ENCODE assay signal across 8 mouse cellular contexts in genomic region chr11:51290066-51290955, GRCm38 (mm10). TPM values are rescaled to one million over a fixed set of nuclear protein-coding genes. Genes with fewer than 3 reads are reported as not detected.
DNase-seq lines count a peak whose midpoint lies in the region; ATAC-seq and TF ChIP-seq lines count a peak whose summit lies in the region.

No protein-coding gene starts in this region.

- DNase-seq in layer of hippocampus, adult 2 months (ENCODE audit: low spot score in 2 of 2), result no peak
- DNase-seq in layer of hippocampus, adult 8-10 months (ENCODE audit: low spot score in 2 of 2), result no peak
- DNase-seq in embryo, embryonic 11 days, result peak; percentile 87
- peak; percentile 71 for DNase-seq in lung, postnatal 0 days (ENCODE audit: low spot score)
- peak; percentile 45 for DNase-seq in right cerebral cortex, postnatal 14 days

- peak overlapping the region; percentile 64 for H3K9ac ChIP-seq in heart, embryonic 11.5 days (ENCODE audit: low read depth, low read length)
- peak overlapping the region; percentile 60 for H3K9ac ChIP-seq in kidney, embryonic 15.5 days
- peak overlapping the region; percentile 36 for H3K9ac ChIP-seq in lung, postnatal 0 days (replicated peaks; ENCODE audit: low read depth)

- H3K4me3 ChIP-seq in layer of hippocampus, adult 2 months, result peak overlapping the region; percentile 61
- peak overlapping the region; percentile 69 for H3K4me3 ChIP-seq in heart, embryonic 11.5 days (ENCODE audit: low read depth, low read length)
- H3K4me3 ChIP-seq in kidney, embryonic 15.5 days (replicated peaks), result peak overlapping the region; percentile 75
- peak overlapping the region; percentile 65 for H3K4me3 ChIP-seq in lung, postnatal 0 days (ENCODE audit: low read depth, low read length)

- H3K4me1 ChIP-seq in heart, embryonic 11.5 days (ENCODE audit: control insufficient read depth, insufficient read depth, low read length), result no peaks in the 10 kb centered on the region
- peaks cover 10% of the 10 kb centered on the region for H3K4me1 ChIP-seq in kidney, embryonic 15.5 days
- no peaks in the 10 kb centered on the region for H3K4me1 ChIP-seq in lung, postnatal 0 days (ENCODE audit: insufficient read depth, low read depth, low read length)

- WGBS in heart, embryonic 11.5 days (ENCODE audit: insufficient replicate concordance), result 2% methylated on average over 49 of the region's 74 CpGs
- 2% methylated on average over 71 of the region's 74 CpGs for WGBS in kidney, embryonic 15.5 days
- 3% methylated on average over 38 of the region's 74 CpGs for WGBS in lung, postnatal 0 days

- H3K27me3 ChIP-seq in heart, embryonic 11.5 days (ENCODE audit: control insufficient read depth, insufficient read depth, low read length), result peaks cover 9% of the 10 kb centered on the region; the same call in 1 of the 2 replicates
- H3K27me3 ChIP-seq in kidney, embryonic 15.5 days, result peaks cover 8% of the 10 kb centered on the region; the same call in 1 of the 2 replicates
- no peaks in the 10 kb centered on the region; the same call in 1 of the 2 replicates for H3K27me3 ChIP-seq in lung, postnatal 0 days (replicated peaks; ENCODE audit: insufficient read depth, low read length)

- TF ChIP-seq CTCF in layer of hippocampus, adult 2 months (conservative IDR thresholded peaks at IDR 0.05), result peak; percentile 37; the same call in 1 of the 2 replicates
- TF ChIP-seq CTCF in lung, postnatal 0 days (IDR thresholded peaks at IDR 0.05), result peak; percentile 65

- peak; percentile 71 for ATAC-seq in heart, embryonic 11.5 days (replicated peaks; ENCODE audit: insufficient number of reproducible peaks, low FRiP score, low TSS enrichment)
- ATAC-seq in kidney, embryonic 15.5 days (replicated peaks; ENCODE audit: low FRiP score), result peak; percentile 88
- peak; percentile 77 for ATAC-seq in lung, postnatal 0 days
- ATAC-seq in erythroid progenitor cell, adult 5-6 weeks (replicated peaks; ENCODE audit: low FRiP score, poor library complexity, severe bottlenecking), result no peak

- H3K9me3 ChIP-seq in heart, embryonic 11.5 days (replicated peaks; ENCODE audit: control insufficient read depth, low read length), result no peaks in the 10 kb centered on the region
- H3K9me3 ChIP-seq in kidney, embryonic 15.5 days (replicated peaks), result peaks cover 1% of the 10 kb centered on the region; the same call in 1 of the 2 replicates
- no peaks in the 10 kb centered on the region for H3K9me3 ChIP-seq in lung, postnatal 0 days (ENCODE audit: low read length)

- H3K36me3 ChIP-seq in heart, embryonic 11.5 days (ENCODE audit: control insufficient read depth, insufficient read depth, low read length), result no peaks in the 10 kb centered on the region
- H3K36me3 ChIP-seq in kidney, embryonic 15.5 days, result 0 out of 2 replicates have a peak, but pooled peaks cover under 1% of the 10 kb centered on the region
- H3K36me3 ChIP-seq in lung, postnatal 0 days (ENCODE audit: insufficient read depth, low read length), result no peaks in the 10 kb centered on the region

- H3K4me2 ChIP-seq in heart, embryonic 11.5 days, result peak overlapping the region; percentile 88
- H3K4me2 ChIP-seq in kidney, embryonic 15.5 days, result peak overlapping the region; percentile 96
- peak overlapping the region; percentile 96 for H3K4me2 ChIP-seq in lung, postnatal 0 days (replicated peaks; ENCODE audit: low read depth, low read length)

- no peak for TF ChIP-seq EP300 in lung, postnatal 0 days (IDR thresholded peaks at IDR 0.05)

- no peak overlapping the region for H3K27ac ChIP-seq in layer of hippocampus, adult 2 months
- H3K27ac ChIP-seq in heart, embryonic 11.5 days (ENCODE audit: low read depth, low read length), result 0 out of 2 replicates have a peak overlapping the region, but pooled peaks have one; percentile 54
- H3K27ac ChIP-seq in kidney, embryonic 15.5 days, result peak overlapping the region; percentile 79
- peak overlapping the region; percentile 80 for H3K27ac ChIP-seq in lung, postnatal 0 days (ENCODE audit: low read length)

RNA-seq across cellular contexts. Expression of gene Col23a1, which starts 0.6 kb away (rescaled TPM):
- 1 to 10 TPM; 5.3 to 6.7 TPM for total RNA-seq in layer of hippocampus, adult 2 months (2021)
- 10 to 100 TPM in 1 of 4 experiments, 1 to 10 TPM in 3; 8.4 to 11.8 (median 9.5) TPM for total RNA-seq in layer of hippocampus, adult 8-10 months (2022)
- 10.3 and 10.7 TPM in 2 replicates for polyA plus RNA-seq in heart, embryonic 11.5 days (2014; fragmentation: Nextera tagmentation; extraction: Ambion mirVana)
- 9.6 and 11.5 TPM in 2 replicates for polyA plus RNA-seq in kidney, embryonic 15.5 days (2015; fragmentation: Nextera tagmentation; extraction: Ambion mirVana)
- 17.2 and 18.2 TPM in 2 replicates for polyA plus RNA-seq in lung, postnatal 0 days (2015; fragmentation: Nextera tagmentation; extraction: Ambion mirVana)
- 0.72 TPM in 1 of 2 replicates, not detected in the other for total RNA-seq in erythroid progenitor cell, adult 5-6 weeks (2015; ENCODE audit: low replicate concordance)
- not detected in 2 replicates for total RNA-seq in erythroid progenitor cell, adult 5-6 weeks (2017; ENCODE audit: low replicate concordance)

RNA-seq across cellular contexts. Expression of gene BC049762, which starts 27.5 kb away (rescaled TPM):
- total RNA-seq in layer of hippocampus, adult 2 months (2021), result under 1 TPM in 1 of 2 experiments, not detected in 1; 0.44 TPM
- total RNA-seq in layer of hippocampus, adult 8-10 months (2022), result under 1 TPM in 1 of 4 experiments, not detected in 3; 0.87 TPM
- polyA plus RNA-seq in heart, embryonic 11.5 days (2014; fragmentation: Nextera tagmentation; extraction: Ambion mirVana), result 0.36 TPM in 1 of 2 replicates, not detected in the other
- 0.84 and 1.4 TPM in 2 replicates for polyA plus RNA-seq in kidney, embryonic 15.5 days (2015; fragmentation: Nextera tagmentation; extraction: Ambion mirVana)
- 0.71 and 0.72 TPM in 2 replicates for polyA plus RNA-seq in lung, postnatal 0 days (2015; fragmentation: Nextera tagmentation; extraction: Ambion mirVana)
- not detected in 2 replicates for total RNA-seq in erythroid progenitor cell, adult 5-6 weeks (2015; ENCODE audit: low replicate concordance)
- total RNA-seq in erythroid progenitor cell, adult 5-6 weeks (2017; ENCODE audit: low replicate concordance), result not detected in 2 replicates

RNA-seq across cellular contexts. Expression of gene Clk4, which starts 28.8 kb away (rescaled TPM):
- total RNA-seq in layer of hippocampus, adult 2 months (2021), result 100 to 1,000 TPM; 113 to 130 TPM
- 100 to 1,000 TPM; 121 to 149 (median 129) TPM for total RNA-seq in layer of hippocampus, adult 8-10 months (2022)
- 83.6 and 87.1 TPM in 2 replicates for polyA plus RNA-seq in heart, embryonic 11.5 days (2014; fragmentation: Nextera tagmentation; extraction: Ambion mirVana)
- polyA plus RNA-seq in kidney, embryonic 15.5 days (2015; fragmentation: Nextera tagmentation; extraction: Ambion mirVana), result 110 and 121 TPM in 2 replicates
- polyA plus RNA-seq in lung, postnatal 0 days (2015; fragmentation: Nextera tagmentation; extraction: Ambion mirVana), result 93.4 and 101 TPM in 2 replicates
- 246 and 290 TPM in 2 replicates for total RNA-seq in erythroid progenitor cell, adult 5-6 weeks (2015; ENCODE audit: low replicate concordance)
- 197 and 213 TPM in 2 replicates for total RNA-seq in erythroid progenitor cell, adult 5-6 weeks (2017; ENCODE audit: low replicate concordance)

Comparison
In these comparisons a context has a peak if more than half of its experiments do, and no peak if none do; other contexts are left out.
1. DNase-seq: peak in embryo, embryonic 11 days (single experiment), lung, postnatal 0 days (single experiment) and right cerebral cortex, postnatal 14 days (single experiment); none in layer of hippocampus, adult 2 months (0 of 2) and layer of hippocampus, adult 8-10 months (0 of 2).
2. Peak in every context shown above with its lines, with median percentiles within 50 percentile points of each other: H3K4me3 ChIP-seq, H3K4me2 ChIP-seq and H3K9ac ChIP-seq.